Mouse (Mus musculus) hindbrain, embryonic 15.5 days (tissue): ENCODE data around the gene Nckap5. TPM values are rescaled to one million over a fixed set of nuclear protein-coding genes. Genes with fewer than 3 reads are reported as not detected.

ENCODE experiments used
- ATAC-seq: fragments of 200-750 bp; cut with Nextera tagmentation; 2 replicates; pipeline ENCODE4 v1.8.0; 2017; ENCODE audit warnings: low read depth, moderate number of reproducible peaks, moderate TSS enrichment; ENCODE audit not compliant: low FRiP score
- H3K27ac ChIP-seq: fragments of 300-500 bp; sonication (generic); replicated peaks from 2 replicates; pipeline ENCODE4 v1.5.1; 2015; ENCODE audit warnings: mild to moderate bottlenecking, inconsistent platforms
- H3K27me3 ChIP-seq: fragments of 300-500 bp; sonication (generic); 2 replicates; pipeline ENCODE4 v1.6.1; 2015; ENCODE audit warnings: control low read depth, inconsistent platforms
- H3K36me3 ChIP-seq: fragments of 300-500 bp; sonication (generic); 2 replicates; pipeline ENCODE4 v1.6.1; 2015; ENCODE audit warnings: control low read depth, inconsistent platforms
- H3K4me1 ChIP-seq: fragments of 300-500 bp; sonication (generic); replicated peaks from 2 replicates; pipeline ENCODE4 v1.6.1; 2015; ENCODE audit warnings: control low read depth, inconsistent platforms
- H3K4me2 ChIP-seq: fragments of 300-500 bp; sonication (generic); 2 replicates; pipeline ENCODE4 v1.6.1; 2015; ENCODE audit warnings: moderate library complexity, mild to moderate bottlenecking, inconsistent platforms
- H3K4me3 ChIP-seq: fragments of 300-500 bp; sonication (generic); 2 replicates; pipeline ENCODE4 v1.5.1; 2015; ENCODE audit warnings: mild to moderate bottlenecking, inconsistent platforms
- H3K9ac ChIP-seq: fragments of 300-500 bp; sonication (generic); 2 replicates; pipeline ENCODE4 v1.6.1; 2015; ENCODE audit warnings: inconsistent platforms
- H3K9me3 ChIP-seq: fragments of 300-500 bp; sonication (generic); 2 replicates; pipeline ENCODE4 v1.6.1; 2016; ENCODE audit warnings: control low read depth, inconsistent platforms
- WGBS: fragments of 180-500 bp; shearing (Covaris S2); methylation state at CpG from one replicate; pipeline ENCODE4 v1.1.7; 2015; 5-methylcytosine and 5-hydroxymethylcytosine counted together
- polyA plus RNA-seq: library from polyadenylated mRNA; unstranded; fragments of >200 nt; fragmentation: Nextera tagmentation; extraction: Ambion mirVana; gene quantifications from 2 replicates; pipeline ENCODE4 v1.2.1, GENCODE M21; 2015

The Nckap5 gene
- polyA plus RNA-seq, 1 experiment from 2014 or later = 15.5 TPM

GRCm38 (mm10) chr1:126515054-126515756, 315.4 kb downstream of the Nckap5 start:
- H3K9ac ChIP-seq = no peak overlapping the region
- H3K9me3 ChIP-seq = no peaks in the 10 kb centered on the region
- H3K4me1 ChIP-seq = no peaks in the 10 kb centered on the region
- no peak overlapping the region for H3K4me2 ChIP-seq
- no peak for ATAC-seq
- no peaks in the 10 kb centered on the region for H3K36me3 ChIP-seq
- H3K27ac ChIP-seq = no peak overlapping the region
- H3K4me3 ChIP-seq = no peak overlapping the region
- 65% methylated on average over 3 of the region's 3 CpGs for WGBS
- no peaks in the 10 kb centered on the region for H3K27me3 ChIP-seq

- H3K4me1 ChIP-seq = no peaks in the 10 kb centered on the region
- no peak overlapping the region for H3K4me2 ChIP-seq
- H3K27me3 ChIP-seq = no peaks in the 10 kb centered on the region
Observed at GRCm38 (mm10) chr1:126511835-126512445, 318.7 kb downstream of the Nckap5 start.

GRCm38 (mm10) chr1:126504717-126505116, 325.9 kb downstream of the Nckap5 start:
- Histone ChIP-seq H3K9me3 (no peaks in the 10 kb centered on the region), H3K9ac (no peak overlapping the region), H3K27me3 (no peaks in the 10 kb centered on the region), H3K4me1 (no peaks in the 10 kb centered on the region), H3K36me3 (no peaks in the 10 kb centered on the region), H3K27ac (no peak overlapping the region), H3K4me3 (no peak overlapping the region), H3K4me2 (no peak overlapping the region)
- no peak for ATAC-seq
- WGBS = 69% methylated on average over 4 of the region's 4 CpGs

More at GRCm38 (mm10) chr1:126511835-126512445, 318.7 kb downstream of the Nckap5 start:
- WGBS = 82% methylated on average over 5 of the region's 5 CpGs
- H3K36me3 ChIP-seq = no peaks in the 10 kb centered on the region
- H3K9ac ChIP-seq = no peak overlapping the region
- no peak overlapping the region for H3K4me3 ChIP-seq
- no peaks in the 10 kb centered on the region for H3K9me3 ChIP-seq
- no peak for ATAC-seq
- H3K27ac ChIP-seq = no peak overlapping the region

GRCm38 (mm10) chr1:126502741-126503140, 327.9 kb downstream of the Nckap5 start:
- H3K27me3 ChIP-seq = no peaks in the 10 kb centered on the region
- H3K9me3 ChIP-seq = no peaks in the 10 kb centered on the region
- 73% methylated on average over 2 of the region's 2 CpGs for WGBS
- H3K27ac ChIP-seq = no peak overlapping the region
- no peak overlapping the region for H3K4me2 ChIP-seq
- peak; percentile 74; the same call in 1 of the 2 replicates for ATAC-seq
- H3K4me1 ChIP-seq = no peaks in the 10 kb centered on the region
- no peak overlapping the region for H3K4me3 ChIP-seq
- H3K9ac ChIP-seq = no peak overlapping the region
- H3K36me3 ChIP-seq = no peaks in the 10 kb centered on the region

- WGBS = 80% methylated on average over 7 of the region's 7 CpGs
- no peak overlapping the region for H3K9ac ChIP-seq
- no peaks in the 10 kb centered on the region for H3K9me3 ChIP-seq
- no peaks in the 10 kb centered on the region for H3K27me3 ChIP-seq
- no peak for ATAC-seq
- peaks cover 18% of the 10 kb centered on the region for H3K4me1 ChIP-seq
- H3K4me2 ChIP-seq = no peak overlapping the region
- H3K36me3 ChIP-seq = no peaks in the 10 kb centered on the region
- no peak overlapping the region for H3K4me3 ChIP-seq
- no peak overlapping the region for H3K27ac ChIP-seq
Observed at GRCm38 (mm10) chr1:126496722-126497121, 333.9 kb downstream of the Nckap5 start.

- H3K9ac ChIP-seq = peak overlapping the region; percentile 76
Observed at GRCm38 (mm10) chr1:126492206-126493071, 338.2 kb downstream of the Nckap5 start.

GRCm38 (mm10) chr1:126491412-126491811, 339.2 kb downstream of the Nckap5 start:
- Histone ChIP-seq H3K27ac (no peak overlapping the region), H3K4me2 (peak overlapping the region; percentile 91)
- peak; percentile 23; the same call in 1 of the 2 replicates for ATAC-seq

More at GRCm38 (mm10) chr1:126492206-126493071, 338.2 kb downstream of the Nckap5 start:
- Histone ChIP-seq H3K27ac (peak overlapping the region; percentile 73), H3K36me3 (no peaks in the 10 kb centered on the region), H3K4me2 (peak overlapping the region; percentile 91), H3K4me3 (peak overlapping the region; percentile 59), H3K9me3 (no peaks in the 10 kb centered on the region), H3K27me3 (no peaks in the 10 kb centered on the region), H3K4me1 (peaks cover 40% of the 10 kb centered on the region)
- peak; percentile 87 for ATAC-seq
- 6% methylated on average over 35 of the region's 35 CpGs for WGBS

GRCm38 (mm10) chr1:126490256-126490655, 340.3 kb downstream of the Nckap5 start:
- Histone ChIP-seq H3K4me1 (peaks cover 40% of the 10 kb centered on the region), H3K36me3 (no peaks in the 10 kb centered on the region), H3K27me3 (no peaks in the 10 kb centered on the region), H3K4me2 (peak overlapping the region; percentile 91), H3K9ac (no peak overlapping the region), H3K9me3 (no peaks in the 10 kb centered on the region), H3K27ac (no peak overlapping the region), H3K4me3 (no peak overlapping the region)
- ATAC-seq = no peak
- 45% methylated on average over 6 of the region's 6 CpGs for WGBS

More at GRCm38 (mm10) chr1:126491412-126491811, 339.2 kb downstream of the Nckap5 start:
- Histone ChIP-seq H3K4me3 (peak overlapping the region; percentile 59), H3K9ac (peak overlapping the region; percentile 16; the same call in 1 of the 2 replicates), H3K9me3 (no peaks in the 10 kb centered on the region), H3K36me3 (no peaks in the 10 kb centered on the region), H3K27me3 (no peaks in the 10 kb centered on the region), H3K4me1 (peaks cover 40% of the 10 kb centered on the region)
- WGBS = 75% methylated on average over 5 of the region's 5 CpGs

- no peak overlapping the region for H3K4me2 ChIP-seq
- H3K9me3 ChIP-seq = no peaks in the 10 kb centered on the region
- peak; percentile 74; the same call in 1 of the 2 replicates for ATAC-seq
- no peak overlapping the region for H3K27ac ChIP-seq
- no peaks in the 10 kb centered on the region for H3K27me3 ChIP-seq
- 55% methylated on average over 6 of the region's 6 CpGs for WGBS
- H3K4me1 ChIP-seq = peaks cover 8% of the 10 kb centered on the region
- no peaks in the 10 kb centered on the region for H3K36me3 ChIP-seq
- no peak overlapping the region for H3K9ac ChIP-seq
- H3K4me3 ChIP-seq = no peak overlapping the region
Observed at GRCm38 (mm10) chr1:126484664-126485087, 345.9 kb downstream of the Nckap5 start.

- 94% methylated on average over 3 of the region's 3 CpGs for WGBS
- no peaks in the 10 kb centered on the region for H3K36me3 ChIP-seq
- H3K27me3 ChIP-seq = no peaks in the 10 kb centered on the region
- H3K27ac ChIP-seq = no peak overlapping the region
- no peaks in the 10 kb centered on the region for H3K9me3 ChIP-seq
- no peak for ATAC-seq
- 0 out of 2 replicates have a peak, but pooled peaks cover 5% of the 10 kb centered on the region for H3K4me1 ChIP-seq
- no peak overlapping the region for H3K4me3 ChIP-seq
- no peak overlapping the region for H3K9ac ChIP-seq
- no peak overlapping the region for H3K4me2 ChIP-seq
Observed at GRCm38 (mm10) chr1:126483665-126484064, 346.9 kb downstream of the Nckap5 start.

GRCm38 (mm10) chr1:126481459-126482228, 349.0 kb downstream of the Nckap5 start:
- 0 out of 2 replicates have a peak, but pooled peaks cover 5% of the 10 kb centered on the region for H3K4me1 ChIP-seq
- ATAC-seq = no peak
- H3K27me3 ChIP-seq = no peaks in the 10 kb centered on the region
- no peaks in the 10 kb centered on the region for H3K9me3 ChIP-seq
- H3K27ac ChIP-seq = no peak overlapping the region
- WGBS = 87% methylated on average over 7 of the region's 7 CpGs
- no peaks in the 10 kb centered on the region for H3K36me3 ChIP-seq
- H3K4me3 ChIP-seq = no peak overlapping the region
- no peak overlapping the region for H3K4me2 ChIP-seq
- H3K9ac ChIP-seq = no peak overlapping the region
